Mouse (Mus musculus): ENCODE measurements around the gene Rbfox1. TPM values are rescaled to one million over a fixed set of nuclear protein-coding genes. Genes with fewer than 3 reads are reported as not detected.

Rbfox1 gene
- polyA plus RNA-seq, 1 experiment from 2014 or later, result 52.1 TPM

DNA sequence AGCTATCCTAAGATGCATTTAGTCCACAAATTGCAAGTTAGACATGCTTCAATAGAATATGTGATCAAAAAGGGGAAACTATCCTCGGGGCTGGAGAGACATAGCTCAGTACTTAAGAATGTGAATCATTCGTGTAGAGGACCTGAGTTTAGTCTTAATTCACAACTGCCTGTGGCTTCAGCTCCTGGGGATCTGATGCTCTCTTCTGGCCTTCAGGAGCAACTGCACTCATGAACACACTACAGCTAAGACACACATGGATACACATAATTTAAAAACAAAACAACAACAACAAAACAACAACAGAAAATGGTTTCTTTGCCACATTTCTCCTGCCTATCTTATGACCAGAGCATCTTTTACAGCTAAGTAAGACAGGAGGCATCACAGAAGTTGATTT, 448.1 kb downstream of the Rbfox1 start:
- no peaks in the 10 kb centered on the region for H3K36me3 ChIP-seq (ENCODE audit: poor library complexity, severe bottlenecking)
- no peak overlapping the region for H3K4me2 ChIP-seq
- H3K4me3 ChIP-seq, result no peak overlapping the region
- H3K27ac ChIP-seq, result no peak overlapping the region
- ATAC-seq, result no peak
- H3K9me3 ChIP-seq (replicated peaks), result no peaks in the 10 kb centered on the region
- no peaks in the 10 kb centered on the region for H3K27me3 ChIP-seq
- H3K9ac ChIP-seq, result no peak overlapping the region
- H3K4me1 ChIP-seq, result no peaks in the 10 kb centered on the region
- WGBS, result 72% methylated on average over 2 of the region's 2 CpGs

DNA sequence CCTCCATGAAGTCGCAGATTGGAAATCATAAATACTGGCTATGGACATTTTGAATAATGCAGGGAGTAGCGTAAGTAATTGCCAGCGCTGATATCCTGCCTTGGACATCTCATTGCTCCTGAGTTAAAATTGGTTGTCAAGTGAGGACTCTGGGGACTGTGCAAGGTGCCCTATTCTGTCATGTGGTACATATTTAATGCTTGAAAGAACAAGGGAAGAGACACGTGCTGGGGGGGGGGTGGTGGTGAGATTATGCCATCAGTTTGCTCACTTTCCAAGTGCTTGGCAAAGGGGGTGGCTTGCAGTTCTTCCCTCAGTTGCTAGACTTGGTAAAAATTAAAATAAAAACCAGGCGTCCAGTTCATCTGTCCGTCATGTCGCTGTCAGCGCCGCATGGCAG, 462.9 kb downstream of the Rbfox1 start:
- peak overlapping the region; percentile 74 for H3K27ac ChIP-seq
- H3K9me3 ChIP-seq (replicated peaks), result no peaks in the 10 kb centered on the region
- H3K27me3 ChIP-seq, result peaks cover 23% of the 10 kb centered on the region
- WGBS, result 30% methylated on average over 9 of the region's 9 CpGs
- H3K9ac ChIP-seq, result peak overlapping the region; percentile 71
- H3K36me3 ChIP-seq (ENCODE audit: poor library complexity, severe bottlenecking), result no peaks in the 10 kb centered on the region
- peaks cover 18% of the 10 kb centered on the region for H3K4me1 ChIP-seq
- H3K4me3 ChIP-seq, result peak overlapping the region; percentile 46
- peak; percentile 57 for ATAC-seq
- H3K4me2 ChIP-seq, result peak overlapping the region; percentile 70

GRCm38 (mm10) chr16:6348581-6349241, 463.6 kb downstream of the Rbfox1 start:
- peak; percentile 92 for ATAC-seq
- Histone ChIP-seq H3K4me1 (peaks cover 18% of the 10 kb centered on the region), H3K4me3 (peak overlapping the region; percentile 46), H3K9ac (peak overlapping the region; percentile 71), H3K4me2 (peak overlapping the region; percentile 70), H3K9me3 (replicated peaks) (no peaks in the 10 kb centered on the region), H3K36me3 (ENCODE audit: poor library complexity, severe bottlenecking) (no peaks in the 10 kb centered on the region), H3K27ac (peak overlapping the region; percentile 74), H3K27me3 (peaks cover 23% of the 10 kb centered on the region)
- under 1% methylated on average over 41 of the region's 41 CpGs for WGBS

DNA sequence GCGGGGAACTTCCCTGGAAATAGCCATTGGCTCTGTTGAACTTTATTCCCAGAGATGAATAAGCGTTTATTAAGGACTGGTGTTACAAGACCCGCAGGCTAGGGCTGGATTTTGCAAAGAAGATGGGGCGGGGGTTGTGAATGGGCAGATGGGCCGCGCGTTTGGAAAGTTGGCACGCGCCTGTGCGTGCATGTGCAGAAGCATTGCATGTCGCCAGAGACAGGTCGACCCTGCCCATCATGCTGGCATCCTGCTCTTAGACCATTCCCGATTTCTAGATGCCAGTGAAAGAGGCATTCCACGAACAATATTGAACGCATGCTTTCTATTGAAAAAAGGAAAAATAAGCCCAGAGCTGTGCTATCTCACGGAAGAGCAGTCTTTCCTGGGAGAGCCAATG, 464.2 kb downstream of the Rbfox1 start:
- Histone ChIP-seq H3K27ac (peak overlapping the region; percentile 74), H3K4me3 (peak overlapping the region; percentile 46), H3K4me1 (peaks cover 18% of the 10 kb centered on the region), H3K27me3 (peaks cover 23% of the 10 kb centered on the region), H3K9ac (peak overlapping the region; percentile 71), H3K4me2 (peak overlapping the region; percentile 70), H3K9me3 (replicated peaks) (no peaks in the 10 kb centered on the region), H3K36me3 (ENCODE audit: poor library complexity, severe bottlenecking) (no peaks in the 10 kb centered on the region)
- peak; percentile 45; the same call in 1 of the 2 replicates for ATAC-seq
- 13% methylated on average over 16 of the region's 16 CpGs for WGBS

DNA sequence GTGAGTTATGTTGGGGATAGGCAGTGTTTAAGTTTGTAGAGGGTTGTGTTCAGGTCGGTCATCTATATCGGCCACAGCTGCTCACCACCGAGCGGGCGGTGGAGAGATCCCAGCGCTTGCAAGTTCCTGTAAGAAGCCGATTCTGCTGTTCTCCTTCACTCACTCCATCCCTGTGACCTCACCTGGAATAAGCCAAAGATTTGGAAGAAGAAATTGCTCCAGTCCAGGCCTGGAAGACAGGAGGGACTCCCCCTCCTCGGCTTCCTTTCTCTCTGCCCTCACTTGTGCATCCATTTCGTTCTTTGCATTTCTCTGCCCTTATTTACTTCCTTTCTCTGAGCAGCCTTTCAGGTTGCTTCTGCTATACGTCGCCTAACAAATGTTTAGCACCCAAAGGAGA, 465.1 kb downstream of the Rbfox1 start:
- H3K4me3 ChIP-seq, result peak overlapping the region; percentile 46; the same call in 1 of the 2 replicates
- H3K4me2 ChIP-seq, result peak overlapping the region; percentile 70
- no peaks in the 10 kb centered on the region for H3K9me3 ChIP-seq (replicated peaks)
- 86% methylated on average over 11 of the region's 11 CpGs for WGBS
- ATAC-seq, result no peak
- peaks cover 23% of the 10 kb centered on the region for H3K27me3 ChIP-seq
- H3K36me3 ChIP-seq (ENCODE audit: poor library complexity, severe bottlenecking), result no peaks in the 10 kb centered on the region
- no peak overlapping the region for H3K9ac ChIP-seq
- H3K4me1 ChIP-seq, result peaks cover 18% of the 10 kb centered on the region
- no peak overlapping the region for H3K27ac ChIP-seq

- WGBS, result 87% methylated on average over 5 of the region's 5 CpGs
- Histone ChIP-seq H3K4me1 (peaks cover 12% of the 10 kb centered on the region), H3K27me3 (peaks cover 17% of the 10 kb centered on the region), H3K4me2 (no peak overlapping the region), H3K27ac (no peak overlapping the region), H3K4me3 (no peak overlapping the region), H3K9ac (no peak overlapping the region), H3K9me3 (replicated peaks) (no peaks in the 10 kb centered on the region), H3K36me3 (ENCODE audit: poor library complexity, severe bottlenecking) (no peaks in the 10 kb centered on the region)
- ATAC-seq, result no peak
Observed at GRCm38 (mm10) chr16:6353191-6353590, 468.0 kb downstream of the Rbfox1 start.

- Histone ChIP-seq H3K36me3 (ENCODE audit: poor library complexity, severe bottlenecking) (no peaks in the 10 kb centered on the region), H3K4me2 (no peak overlapping the region), H3K4me1 (no peaks in the 10 kb centered on the region), H3K27ac (no peak overlapping the region), H3K9ac (no peak overlapping the region), H3K4me3 (no peak overlapping the region), H3K9me3 (replicated peaks) (no peaks in the 10 kb centered on the region), H3K27me3 (no peaks in the 10 kb centered on the region)
- 63% methylated on average over 3 of the region's 3 CpGs for WGBS
- no peak for ATAC-seq
Observed at GRCm38 (mm10) chr16:6356931-6357330, 471.8 kb downstream of the Rbfox1 start.

DNA sequence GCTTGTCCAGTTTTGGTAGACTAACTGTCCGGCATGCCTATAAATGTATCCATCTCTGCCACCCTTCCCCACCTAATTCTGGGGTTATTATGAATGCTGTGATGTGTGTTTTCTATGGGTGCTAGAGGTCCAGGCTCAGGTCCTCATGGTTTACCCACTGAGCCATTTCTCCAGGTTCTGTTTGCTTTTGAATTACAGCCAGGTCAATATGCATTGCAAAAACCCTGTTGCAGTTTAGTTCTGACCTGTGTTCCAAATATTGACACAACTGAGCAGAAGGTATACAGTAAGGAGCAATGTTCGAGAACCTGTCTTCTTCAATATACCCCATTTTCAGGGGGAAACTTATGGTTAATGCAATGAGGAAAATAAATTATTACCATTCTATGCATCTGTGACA, 480.6 kb downstream of the Rbfox1 start:
- Histone ChIP-seq H3K36me3 (ENCODE audit: poor library complexity, severe bottlenecking) (no peaks in the 10 kb centered on the region), H3K9ac (no peak overlapping the region), H3K4me3 (no peak overlapping the region), H3K4me2 (no peak overlapping the region), H3K9me3 (replicated peaks) (no peaks in the 10 kb centered on the region), H3K27me3 (no peaks in the 10 kb centered on the region), H3K4me1 (no peaks in the 10 kb centered on the region), H3K27ac (no peak overlapping the region)
- 90% methylated on average over 2 of the region's 2 CpGs for WGBS
- ATAC-seq, result no peak

DNA sequence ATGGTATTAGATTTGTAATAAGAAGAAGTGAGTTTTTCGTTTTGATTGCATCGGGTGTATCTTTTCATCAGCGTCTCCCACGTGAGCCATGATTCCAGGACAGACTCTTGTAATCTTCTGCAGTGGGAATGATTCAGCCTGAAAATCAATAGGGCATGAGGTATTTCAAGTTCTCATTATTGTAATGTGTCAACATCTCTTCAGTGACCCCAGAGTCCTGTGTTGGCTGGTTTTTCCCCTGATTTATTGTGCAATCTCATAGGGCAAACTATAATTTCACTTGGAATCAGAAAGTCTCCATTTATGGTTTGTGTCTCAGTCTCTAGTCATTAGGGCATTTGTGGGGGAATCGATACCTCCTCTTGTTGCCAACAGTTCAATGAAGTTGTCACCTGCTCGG, 481.5 kb downstream of the Rbfox1 start:
- ATAC-seq, result no peak
- no peaks in the 10 kb centered on the region for H3K4me1 ChIP-seq
- no peaks in the 10 kb centered on the region for H3K9me3 ChIP-seq (replicated peaks)
- no peak overlapping the region for H3K4me2 ChIP-seq
- H3K27ac ChIP-seq, result no peak overlapping the region
- WGBS, result 88% methylated on average over 6 of the region's 6 CpGs
- no peak overlapping the region for H3K4me3 ChIP-seq
- no peaks in the 10 kb centered on the region for H3K27me3 ChIP-seq
- H3K36me3 ChIP-seq (ENCODE audit: poor library complexity, severe bottlenecking), result no peaks in the 10 kb centered on the region
- no peak overlapping the region for H3K9ac ChIP-seq

DNA sequence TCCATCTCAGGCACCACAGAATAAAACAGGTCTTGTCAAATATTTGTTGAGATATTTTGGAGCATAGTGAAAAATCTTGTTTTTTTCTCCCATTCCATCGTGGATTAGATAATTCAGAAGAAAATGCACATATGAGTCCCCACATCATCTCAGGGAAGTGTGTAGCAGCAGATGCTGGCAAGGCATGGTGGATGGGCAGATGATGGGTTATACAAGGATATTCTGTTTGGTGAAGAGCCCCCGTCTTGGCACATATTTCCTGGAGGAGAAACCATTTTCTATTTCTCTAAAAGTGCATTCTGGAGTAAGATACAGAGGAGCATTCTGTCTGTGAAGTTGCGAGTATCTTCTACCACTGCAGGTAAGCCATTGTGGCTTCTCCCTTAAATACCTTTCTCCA, 495.8 kb downstream of the Rbfox1 start:
- H3K4me3 ChIP-seq, result no peak overlapping the region
- no peak overlapping the region for H3K4me2 ChIP-seq
- no peaks in the 10 kb centered on the region for H3K36me3 ChIP-seq (ENCODE audit: poor library complexity, severe bottlenecking)
- H3K27ac ChIP-seq, result no peak overlapping the region
- no peaks in the 10 kb centered on the region for H3K9me3 ChIP-seq (replicated peaks)
- H3K9ac ChIP-seq, result no peak overlapping the region
- H3K4me1 ChIP-seq, result no peaks in the 10 kb centered on the region; the same call in 1 of the 2 replicates
- no peak for ATAC-seq
- no peaks in the 10 kb centered on the region for H3K27me3 ChIP-seq
- WGBS, result 93% methylated on average over 3 of the region's 3 CpGs

DNA sequence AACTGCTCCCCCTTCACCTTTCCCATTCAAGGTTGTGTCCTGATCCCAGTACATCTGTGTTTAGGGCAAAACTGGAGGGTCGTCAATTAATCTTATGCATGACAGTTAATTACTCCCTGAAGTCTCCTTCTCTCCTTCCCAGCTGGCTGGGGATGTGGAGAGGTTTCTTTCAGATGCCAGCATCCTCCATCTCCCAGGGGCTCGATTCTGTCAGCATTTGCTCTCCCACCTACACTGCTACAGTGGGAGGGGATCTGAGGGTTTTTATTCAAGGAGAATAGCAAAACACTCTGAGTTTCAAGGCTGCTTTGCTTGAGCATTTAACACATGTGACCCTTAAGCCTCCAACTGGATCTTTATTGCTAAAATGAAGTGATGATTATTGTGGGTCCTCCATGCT, 496.4 kb downstream of the Rbfox1 start:
- no peaks in the 10 kb centered on the region for H3K36me3 ChIP-seq (ENCODE audit: poor library complexity, severe bottlenecking)
- no peak overlapping the region for H3K9ac ChIP-seq
- WGBS, result 73% methylated on average over 2 of the region's 2 CpGs
- no peaks in the 10 kb centered on the region for H3K27me3 ChIP-seq
- no peaks in the 10 kb centered on the region for H3K9me3 ChIP-seq (replicated peaks)
- ATAC-seq, result no peak
- H3K4me1 ChIP-seq, result no peaks in the 10 kb centered on the region; the same call in 1 of the 2 replicates
- H3K4me2 ChIP-seq, result no peak overlapping the region
- no peak overlapping the region for H3K4me3 ChIP-seq
- H3K27ac ChIP-seq, result no peak overlapping the region

GRCm38 (mm10) chr16:6382712-6383111, 497.6 kb downstream of the Rbfox1 start:
- no peaks in the 10 kb centered on the region for H3K36me3 ChIP-seq (ENCODE audit: poor library complexity, severe bottlenecking)
- H3K27me3 ChIP-seq, result no peaks in the 10 kb centered on the region
- no peak overlapping the region for H3K4me2 ChIP-seq
- no peak for ATAC-seq
- H3K9me3 ChIP-seq (replicated peaks), result no peaks in the 10 kb centered on the region
- no peak overlapping the region for H3K9ac ChIP-seq
- 92% methylated on average over 5 of the region's 5 CpGs for WGBS
- H3K4me1 ChIP-seq, result no peaks in the 10 kb centered on the region; the same call in 1 of the 2 replicates
- H3K4me3 ChIP-seq, result no peak overlapping the region
- no peak overlapping the region for H3K27ac ChIP-seq

Measured in forebrain, embryonic 13.5 days (tissue).